Mouse (Mus musculus) A20 (cell line): ENCODE results near the gene Lrsam1.
A peak's percentile ranks its signal among the peaks of the same experiment; 100 is the strongest.

Experiments
- DNase-seq: peaks from one replicate; pipeline ENCODE4 v3.0.0-alpha.2; 2011; ENCODE audit warnings: low read depth, low spot score

Lrsam1 gene

DNA sequence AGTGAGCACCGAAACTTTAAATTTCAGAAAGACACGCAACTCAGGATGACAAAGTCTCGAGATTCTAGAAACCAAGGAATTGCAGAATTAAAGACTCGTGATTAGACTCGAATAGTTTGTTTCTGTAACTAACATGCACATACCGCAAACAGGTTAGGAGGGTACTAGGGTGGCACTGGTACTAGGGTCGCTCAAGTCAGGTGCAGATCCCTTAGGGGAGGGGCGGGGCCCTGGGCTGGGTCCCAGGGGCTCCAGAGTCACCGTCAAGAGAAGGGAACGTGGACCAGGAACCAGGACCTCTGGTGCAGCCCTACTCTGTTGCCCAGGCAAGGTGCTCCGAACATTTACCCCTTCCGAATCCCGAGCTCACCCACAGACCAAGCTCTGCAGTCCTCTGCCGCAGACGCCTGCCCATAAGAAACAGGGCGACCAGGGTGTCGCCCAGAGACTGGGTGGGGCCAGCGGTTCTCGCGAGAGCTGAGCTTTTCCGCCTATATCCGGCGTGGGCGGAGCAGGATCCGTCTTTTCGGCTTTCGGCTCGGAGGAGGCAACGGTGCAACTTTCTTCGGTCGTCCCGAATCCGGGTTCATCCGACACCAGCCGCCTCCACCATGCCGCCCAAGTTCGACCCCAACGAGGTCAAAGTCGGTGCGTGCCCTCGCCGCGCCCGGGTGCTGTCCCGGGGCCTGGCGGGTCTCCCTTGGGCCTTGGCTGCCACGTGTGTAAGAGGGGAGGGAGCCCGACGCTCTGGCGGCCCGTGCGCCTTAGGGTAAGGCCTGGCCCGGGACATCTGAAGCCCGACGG lies at the start of gene Lrsam1, which contains the start of gene Rpl12:
Gene Lrsam1 (minus strand): TSS at position 423 of the 804 bp plus-strand sequence.
Gene Rpl12 (plus strand): TSS at position 368 of the 804 bp plus-strand sequence.
- DNase-seq = peak; percentile 95

DNA sequence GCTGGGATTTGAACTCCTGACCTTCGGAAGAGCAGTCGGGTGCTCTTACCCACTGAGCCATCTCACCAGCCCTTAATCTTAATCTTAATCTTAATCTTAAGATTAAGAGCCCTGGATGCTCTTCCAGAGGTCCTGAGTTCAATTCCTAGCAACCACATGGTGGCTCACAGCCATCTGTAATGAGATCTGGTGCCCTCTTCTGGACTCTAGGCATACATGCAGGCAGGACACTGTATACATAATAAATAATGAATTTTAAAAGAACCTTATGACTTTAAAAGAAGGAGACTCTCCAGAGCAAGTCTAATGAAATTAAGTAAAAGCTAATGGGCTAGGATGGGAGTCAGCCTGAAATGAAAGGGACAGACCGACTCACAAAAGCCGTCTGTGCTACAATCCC lies 47.6 kb upstream of the Lrsam1 start:
- peak; percentile 22 for DNase-seq

DNA sequence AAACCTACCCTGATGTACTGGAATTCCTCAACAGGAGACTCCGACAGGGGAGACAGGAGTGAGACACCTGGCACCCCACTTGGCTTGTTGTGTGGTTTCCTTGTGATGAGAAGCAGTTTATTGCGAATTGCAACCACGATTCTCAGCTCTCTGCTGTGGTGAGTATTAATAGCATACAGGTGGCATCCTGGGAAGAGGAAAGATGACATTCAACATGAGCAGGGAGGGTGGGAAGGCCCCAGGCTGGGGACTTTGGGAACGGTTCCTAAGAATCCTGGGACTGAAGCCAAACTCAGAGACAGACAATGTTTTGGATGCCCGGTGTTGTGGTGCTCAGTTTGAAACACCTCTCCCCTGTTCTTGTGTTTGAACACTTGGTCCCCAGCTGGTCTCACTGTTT lies 43.6 kb upstream of the Lrsam1 start:
- DNase-seq = no peak

DNA sequence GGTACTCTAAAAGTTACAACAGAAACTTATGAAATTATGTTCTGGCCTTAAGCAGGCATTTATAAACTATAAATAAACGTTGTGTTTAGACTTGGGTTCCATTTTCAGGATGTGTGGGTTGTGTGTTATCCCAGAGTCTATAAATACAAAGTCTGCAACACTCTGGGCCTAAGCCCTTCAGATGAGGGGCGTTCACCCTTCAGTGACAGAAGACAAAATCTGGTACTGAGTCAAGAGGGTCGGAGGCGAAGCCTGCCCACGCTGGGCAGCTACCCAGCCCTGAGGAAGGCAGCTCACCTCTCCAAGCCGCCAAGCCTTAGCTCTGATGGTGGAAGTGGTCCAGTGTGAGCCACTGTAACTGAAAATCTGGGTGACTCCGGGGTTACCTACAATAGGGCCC lies 40.7 kb upstream of the Lrsam1 start:
- DNase-seq = no peak

DNA sequence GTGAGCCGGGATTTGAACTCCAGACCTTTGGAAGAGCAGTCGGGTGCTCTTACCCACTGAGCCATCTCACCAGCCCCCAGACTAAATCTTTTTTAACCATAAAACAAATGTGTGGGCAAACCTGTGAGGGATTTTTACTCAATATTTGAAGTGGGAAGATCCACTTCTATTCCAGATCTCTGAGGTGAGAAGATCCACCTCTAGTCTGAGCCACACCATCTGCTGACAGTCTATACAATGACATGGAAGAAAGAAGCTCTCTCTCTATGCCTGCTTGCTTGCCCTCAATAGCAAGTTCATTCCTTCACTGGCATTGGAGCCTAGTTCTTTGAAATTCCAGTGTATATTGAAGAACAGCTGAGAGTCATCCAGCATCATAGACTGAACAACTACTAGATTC lies 38.3 kb upstream of the Lrsam1 start:
- no peak for DNase-seq

DNA sequence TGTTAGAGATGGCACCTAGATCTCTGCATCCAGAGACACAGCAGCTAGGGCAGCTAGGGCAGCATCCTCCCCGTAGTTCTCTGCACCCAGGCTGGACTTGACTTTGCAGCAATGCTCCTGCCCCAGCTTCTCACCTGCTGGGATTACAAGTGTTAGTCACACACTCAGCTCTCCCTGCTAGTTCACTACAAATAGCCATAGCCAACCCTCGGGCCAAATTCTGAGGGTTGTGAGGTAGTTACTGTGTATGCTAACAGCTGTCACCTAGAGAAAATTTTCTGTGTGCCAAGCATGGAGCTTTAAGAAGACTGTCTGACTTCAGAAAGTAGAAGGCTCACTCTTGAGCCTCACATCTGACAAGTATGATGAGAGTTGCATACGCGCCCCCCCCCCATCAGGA lies 36.4 kb upstream of the Lrsam1 start:
- no peak for DNase-seq

DNA sequence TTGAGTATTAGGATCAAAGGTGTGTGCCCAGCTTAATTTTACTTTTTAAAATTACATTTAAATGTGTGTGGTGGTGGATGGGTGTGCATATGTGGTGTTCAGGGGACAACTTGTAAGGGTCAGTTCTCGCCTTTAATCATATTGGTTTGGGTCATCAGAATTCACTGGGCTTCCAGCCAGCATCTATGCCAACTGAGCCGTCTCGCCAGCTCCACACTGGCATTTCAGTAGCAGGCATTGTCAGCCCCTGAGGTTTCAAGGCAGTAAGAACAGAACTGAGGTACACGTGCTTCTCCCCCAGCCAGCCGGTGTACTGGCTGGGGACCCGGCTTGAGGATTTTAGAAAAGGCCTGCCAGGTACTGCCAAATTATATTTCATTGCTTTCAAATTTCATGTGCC lies 35.7 kb upstream of the Lrsam1 start:
- DNase-seq = no peak

DNA sequence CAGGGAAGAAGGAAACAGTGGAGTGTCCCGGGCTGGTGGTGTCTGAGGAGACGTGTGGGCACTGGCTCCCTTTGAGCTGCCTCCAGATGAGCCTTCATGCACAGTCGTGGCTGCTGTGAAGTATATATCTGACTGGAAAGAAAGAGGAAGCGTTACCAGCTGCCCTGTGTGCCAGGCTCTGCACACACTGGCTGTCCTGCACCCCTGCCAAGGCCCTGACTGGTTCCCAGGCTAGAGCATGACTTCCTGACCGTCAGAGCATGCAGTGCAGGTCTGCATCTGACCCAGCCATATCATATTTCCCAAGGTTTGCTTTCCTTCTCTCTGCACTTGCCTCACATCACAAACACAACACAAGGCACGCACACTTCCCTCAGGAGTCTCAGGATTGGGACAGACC lies 30.7 kb upstream of the Lrsam1 start:
- DNase-seq = peak; percentile 61

DNA sequence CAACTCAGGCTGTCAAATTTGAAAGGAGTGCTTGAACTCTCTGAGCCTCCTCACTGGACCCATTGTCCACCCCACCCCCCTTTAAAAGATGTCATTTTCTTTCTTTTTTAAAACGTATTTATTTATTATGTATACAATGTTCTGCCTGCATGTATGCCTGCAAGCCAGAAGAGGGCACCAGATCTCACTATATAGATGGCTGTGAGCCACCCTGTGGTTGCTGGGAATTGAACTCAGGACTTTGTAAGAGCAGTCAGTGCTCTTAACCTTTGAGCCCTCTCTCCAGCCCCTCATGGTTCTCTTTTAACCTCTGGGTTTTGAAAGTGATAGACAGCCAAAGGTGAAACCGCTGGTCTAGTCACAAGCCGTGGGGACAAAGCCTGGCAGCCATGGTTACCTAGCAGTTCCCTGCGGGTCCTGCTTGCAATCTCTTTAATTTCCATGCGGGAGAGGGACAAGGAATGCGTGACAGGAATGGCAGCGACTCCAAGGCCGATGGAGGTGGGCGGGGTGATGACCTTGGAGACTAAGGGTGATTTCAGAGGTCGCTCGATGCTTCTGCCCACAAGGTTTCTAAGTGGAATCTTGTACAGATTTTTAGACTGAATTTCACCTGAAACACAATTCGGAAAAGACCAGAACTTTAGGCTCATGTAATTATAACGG lies 28.9 kb upstream of the Lrsam1 start:
- peak; percentile 52 for DNase-seq

DNA sequence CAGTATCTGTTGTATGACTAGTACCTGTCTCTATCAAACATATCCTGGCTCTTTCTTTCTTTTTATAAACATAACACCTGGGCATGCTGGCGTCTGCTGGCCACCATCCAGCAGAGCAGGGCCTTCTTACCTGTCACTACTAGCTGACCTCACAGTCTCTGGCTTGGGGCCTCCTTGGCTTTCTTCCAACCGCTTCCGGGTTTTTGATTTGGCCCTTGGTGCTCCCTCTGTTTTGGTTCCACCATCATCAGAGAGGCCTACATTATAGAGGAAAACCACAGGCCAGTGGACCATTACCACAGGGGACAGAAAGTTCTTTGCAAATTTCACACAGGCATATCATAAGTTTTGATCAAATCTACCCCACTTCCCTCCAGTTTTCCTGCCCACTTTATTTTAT lies 28.0 kb upstream of the Lrsam1 start:
- no peak for DNase-seq

DNA sequence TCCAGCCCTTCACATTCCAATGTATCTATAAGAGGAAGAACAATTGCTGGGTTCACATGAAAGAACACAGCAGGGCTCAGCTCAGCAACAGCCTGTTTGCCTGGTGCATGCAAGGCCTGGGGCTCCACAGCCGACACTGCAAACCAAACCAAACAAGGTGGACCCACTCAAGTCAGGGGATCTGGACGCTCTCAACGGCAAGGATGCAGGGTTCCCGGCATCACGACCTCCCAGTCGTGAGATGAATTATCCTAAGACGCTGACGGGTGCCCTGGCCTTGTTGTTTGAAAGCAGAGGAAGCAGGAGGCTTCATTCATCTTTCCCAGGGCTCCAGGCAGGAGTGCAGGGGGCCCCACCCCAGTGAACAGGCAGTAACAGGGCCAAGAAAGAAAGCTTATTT lies 24.4 kb upstream of the Lrsam1 start:
- no peak for DNase-seq

DNA sequence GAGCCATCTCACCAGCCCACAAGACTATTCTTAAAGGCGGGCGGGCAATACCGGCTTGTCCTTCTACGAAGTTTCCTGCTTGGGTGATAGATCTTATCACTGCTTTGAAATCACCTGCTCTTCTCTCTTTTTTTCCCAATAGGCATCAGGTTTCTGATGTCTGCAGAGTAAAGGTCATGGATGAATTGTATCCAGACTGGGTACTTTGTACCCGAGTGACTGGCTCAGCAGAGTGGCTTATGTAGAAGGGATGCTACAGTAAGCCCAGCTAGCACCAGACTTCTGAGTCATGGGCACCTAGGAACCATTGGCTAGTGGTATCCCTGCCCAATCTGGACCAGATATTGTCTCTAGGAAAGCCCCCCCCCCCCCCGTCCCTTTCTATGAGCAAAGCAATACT lies 22.2 kb upstream of the Lrsam1 start:
- no peak for DNase-seq

DNA sequence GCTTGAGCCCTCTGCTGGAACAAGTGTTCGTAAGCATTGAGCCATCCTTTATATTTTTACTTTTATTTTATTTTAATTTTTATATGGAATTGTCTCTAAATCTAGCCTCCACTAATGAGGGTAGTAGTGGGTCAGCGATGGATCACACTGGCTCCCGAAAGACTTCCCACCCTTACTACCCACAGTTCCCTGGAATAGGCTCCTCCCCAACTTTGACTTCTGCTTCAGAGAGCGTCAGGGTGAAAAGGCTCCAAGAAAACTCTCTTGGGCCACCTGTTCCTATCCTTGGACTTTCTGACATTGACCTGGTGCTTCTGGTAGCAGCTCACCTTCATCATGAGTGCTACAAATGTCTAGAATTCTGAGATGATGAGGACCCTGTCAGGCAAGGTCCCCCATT lies 21.3 kb upstream of the Lrsam1 start:
- DNase-seq = peak; percentile 42

DNA sequence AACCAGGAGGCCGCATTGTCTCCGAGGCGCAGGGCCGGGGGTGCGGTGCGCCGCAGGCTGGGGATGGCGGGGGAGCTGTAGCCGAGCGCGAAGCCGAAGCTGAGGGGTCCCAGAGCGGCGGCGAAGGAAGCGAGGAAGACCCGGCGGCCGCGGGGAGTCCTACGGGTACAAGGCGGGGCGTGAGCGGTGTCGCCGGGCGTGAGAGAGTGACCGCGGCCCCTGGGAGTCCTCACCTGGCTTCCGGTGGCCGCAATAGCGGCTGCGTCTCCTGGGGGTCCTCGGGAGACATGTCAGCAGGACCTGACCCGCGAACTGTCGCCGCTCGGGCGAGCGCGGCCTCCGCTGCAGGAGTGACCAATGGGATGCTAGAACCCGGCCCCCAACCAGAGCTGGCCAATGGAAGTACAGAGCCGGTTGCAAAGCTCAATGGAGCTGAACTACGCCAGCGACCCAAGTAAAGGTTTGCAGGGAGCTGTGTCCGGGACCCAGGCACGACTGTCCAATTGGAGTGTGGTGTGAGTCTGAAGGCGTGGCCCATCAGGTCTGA lies 20.4 kb upstream of the Lrsam1 start, which contains the start of gene Slc2a8:
Gene Slc2a8 (minus strand): TSS at position 359 of the 547 bp plus-strand sequence.
- peak; percentile 95 for DNase-seq

DNA sequence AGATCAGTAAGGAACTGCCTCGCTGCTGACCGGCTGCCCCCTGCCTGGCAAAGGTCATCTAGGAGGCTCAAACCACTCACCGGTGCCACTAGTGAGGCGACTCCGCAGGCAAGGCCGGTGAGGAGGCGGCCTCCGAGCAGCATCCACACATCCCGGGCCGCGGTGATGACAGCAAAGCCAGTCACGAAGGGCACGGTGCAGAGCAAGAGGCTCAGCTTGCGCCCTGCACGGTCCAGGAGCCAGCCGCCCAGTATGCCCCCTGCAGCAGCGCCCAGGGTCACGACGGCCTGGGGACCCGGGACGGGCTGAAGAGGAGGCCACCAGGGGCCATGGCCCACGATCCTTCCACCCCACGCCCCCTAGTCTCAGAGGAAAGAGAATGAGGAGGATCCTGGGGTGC lies 19.9 kb upstream of the Lrsam1 start:
- peak; percentile 48 for DNase-seq

DNA sequence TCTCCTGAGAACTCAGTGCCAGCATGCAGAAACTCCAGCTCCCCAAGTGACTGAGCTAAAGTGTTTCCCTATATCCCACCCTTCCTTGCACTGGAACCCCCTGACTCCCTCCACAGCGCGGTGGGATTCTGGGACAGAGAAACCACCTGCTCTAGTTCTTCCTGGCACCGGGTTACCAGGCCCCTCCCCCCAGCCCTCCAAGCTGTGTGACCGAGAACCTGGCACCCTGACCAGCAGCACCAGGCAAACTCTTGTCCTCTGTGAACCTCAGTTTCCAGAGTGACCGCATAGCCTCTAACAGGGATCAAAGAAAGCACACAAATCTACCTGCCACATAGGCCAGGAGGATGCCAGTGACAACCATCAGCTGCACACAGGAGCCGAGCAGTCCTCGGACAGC lies 18.3 kb upstream of the Lrsam1 start:
- no peak for DNase-seq

DNA sequence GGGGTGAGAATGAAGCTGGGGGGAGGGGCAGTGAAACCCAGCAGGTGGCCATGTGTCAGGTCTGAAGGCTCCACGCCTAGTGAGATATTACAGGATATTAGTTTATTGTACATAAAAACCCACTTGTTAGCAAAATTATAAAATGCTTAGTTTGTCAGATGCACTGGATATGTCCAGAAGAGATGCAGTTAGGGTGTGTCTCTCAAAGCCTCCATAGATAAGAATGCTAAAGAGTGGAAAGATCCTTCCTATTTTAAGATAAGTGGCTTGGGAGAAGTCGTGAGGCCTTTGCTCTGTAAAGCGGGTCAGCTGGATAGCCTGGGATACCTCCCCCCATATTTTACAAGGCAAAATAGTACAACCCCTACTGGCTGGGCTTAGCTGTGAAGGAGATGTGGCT lies 17.3 kb upstream of the Lrsam1 start:
- DNase-seq = no peak

DNA sequence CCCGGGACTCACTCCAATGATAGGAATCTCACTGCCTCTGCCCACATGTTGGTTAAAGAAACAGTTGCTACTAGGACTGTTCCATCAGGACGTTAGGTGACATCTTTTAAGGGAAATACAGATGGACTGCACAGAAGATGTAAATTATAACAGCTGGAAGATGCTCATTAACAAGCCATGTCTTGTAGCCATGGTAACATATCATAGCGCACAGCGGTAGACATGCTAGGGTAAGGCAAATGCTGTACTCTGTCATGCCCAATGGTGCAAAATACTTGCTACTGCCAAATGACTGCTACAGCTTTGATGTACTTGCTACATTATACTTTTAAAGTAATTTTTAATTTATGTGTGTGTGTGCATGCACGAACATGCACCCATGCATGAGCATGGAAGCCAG lies 15.7 kb upstream of the Lrsam1 start:
- DNase-seq = no peak

DNA sequence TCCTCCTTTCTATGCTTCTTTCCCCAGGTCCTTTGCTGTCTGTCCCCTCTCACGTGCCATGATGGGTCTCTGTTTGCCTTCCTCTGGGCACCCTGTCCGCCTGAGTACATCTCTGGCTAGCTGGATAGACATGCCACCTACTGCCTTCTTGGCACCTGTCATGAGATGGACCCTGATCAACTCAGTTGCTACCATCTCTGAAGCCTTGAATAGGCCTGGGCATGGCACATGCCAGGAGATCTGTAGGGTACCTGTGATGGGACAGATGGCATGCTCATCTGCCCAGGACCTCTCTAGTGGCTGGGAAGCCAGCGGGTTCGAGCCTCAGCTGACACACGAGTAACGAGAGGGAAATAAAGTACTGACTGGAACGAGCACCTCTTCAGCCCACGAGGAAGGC lies 12.8 kb upstream of the Lrsam1 start:
- DNase-seq = no peak

DNA sequence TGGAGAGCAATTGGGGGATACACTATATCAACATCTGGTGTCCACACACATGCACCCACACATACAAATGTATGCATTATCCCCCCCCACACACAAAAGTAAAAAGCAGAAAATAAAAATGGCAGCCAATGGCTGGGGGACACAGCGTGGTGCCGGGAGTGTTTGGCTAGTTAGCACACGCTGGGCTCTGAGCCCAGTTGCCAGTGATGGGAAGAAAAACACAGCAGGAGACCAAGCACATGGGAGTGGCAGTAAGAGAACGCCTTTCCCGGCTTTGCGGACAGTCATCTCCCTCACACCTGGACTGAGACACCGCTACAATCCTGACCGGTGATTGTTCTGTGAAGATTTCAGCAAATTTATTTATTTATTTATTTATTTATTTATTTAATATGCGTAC lies 9.8 kb upstream of the Lrsam1 start:
- DNase-seq = no peak

DNA sequence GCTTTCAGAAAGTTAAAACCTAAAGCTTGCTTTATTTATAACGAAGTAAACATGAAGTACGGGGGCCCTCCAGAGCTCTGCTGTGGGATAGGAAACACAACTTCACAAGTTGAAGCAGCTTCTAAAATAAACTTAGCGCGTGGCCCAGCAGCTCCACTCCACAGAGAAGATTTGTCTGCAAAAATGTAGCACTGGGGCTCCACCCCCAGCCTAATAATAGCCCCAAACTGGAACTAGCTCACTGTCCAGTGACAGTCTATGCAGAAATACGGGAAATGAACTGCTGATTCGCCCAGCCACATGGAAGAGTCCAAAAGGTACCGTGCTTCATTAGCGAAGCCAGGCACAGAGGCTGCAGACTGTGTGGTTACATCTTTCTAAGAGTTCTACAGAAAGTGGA lies 7.9 kb upstream of the Lrsam1 start:
- no peak for DNase-seq

DNA sequence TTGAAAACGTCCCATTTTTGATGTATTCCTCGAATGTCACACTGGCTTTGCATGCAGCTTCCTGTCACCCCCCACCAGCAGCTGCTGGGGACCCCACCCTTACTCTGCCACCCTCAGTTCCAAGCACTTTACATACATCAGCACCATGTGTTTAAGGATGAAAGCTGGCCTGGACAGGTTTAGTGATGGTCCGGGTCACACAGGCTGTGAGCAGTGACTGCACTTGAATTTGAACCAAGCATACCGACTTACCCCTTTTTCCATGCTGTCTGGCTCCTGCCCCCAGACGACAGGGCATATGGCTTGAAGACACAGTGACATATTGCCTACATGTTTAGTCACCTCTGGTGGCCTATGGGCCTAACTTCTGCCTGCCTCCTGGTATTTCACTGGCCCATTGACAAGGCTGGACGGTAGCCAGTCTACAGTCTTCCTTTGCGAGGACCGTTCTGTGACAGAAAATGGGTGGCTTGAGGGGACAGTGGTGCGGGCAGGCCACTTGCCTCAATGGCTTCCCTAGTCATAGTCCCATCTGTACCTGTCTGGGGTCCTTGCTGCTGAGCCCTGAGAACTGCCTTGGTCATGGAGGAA lies 6.7 kb upstream of the Lrsam1 start:
- DNase-seq = no peak
